Mouse (Mus musculus): Measurements from ENCODE around the gene Etfb. TPM values are rescaled to one million over a fixed set of nuclear protein-coding genes. Genes with fewer than 3 reads are reported as not detected.

Etfb gene
- polyA plus RNA-seq, 1 experiment from 2014 or later, result 314 TPM

DNA sequence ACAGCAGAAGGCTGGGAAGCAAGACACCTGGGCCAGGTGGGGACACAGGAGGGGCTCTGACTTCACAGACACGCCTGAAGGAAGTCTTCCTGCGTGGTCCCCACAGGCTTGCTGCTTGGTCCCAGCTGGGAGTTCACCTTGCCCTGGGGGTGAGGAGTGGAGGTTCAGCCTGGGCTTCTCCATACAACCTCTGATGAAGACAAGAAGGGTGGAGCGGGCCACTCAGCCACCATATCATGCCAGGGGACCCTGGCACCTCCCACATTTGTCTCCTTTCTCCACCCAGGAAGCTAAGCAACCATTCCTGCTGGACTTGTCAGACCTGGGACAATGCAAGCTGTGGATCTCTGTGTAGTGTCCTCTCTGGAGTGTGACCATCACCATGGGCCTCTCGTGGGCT is 19.0 kb downstream of the Etfb start, which contains the start of gene Vsig10l:
TSS of gene Vsig10l (plus strand) at position 301 of the 400 bp plus-strand sequence.
- Histone ChIP-seq H3K9me3 (replicated peaks; ENCODE audit: control insufficient read depth, low read length) (no peaks in the 10 kb centered on the region), H3K27me3 (ENCODE audit: control insufficient read depth, insufficient read depth, low read depth, low read length) (no peaks in the 10 kb centered on the region), H3K9ac (ENCODE audit: low read depth, low read length) (no peak within 1 kb of the TSS), H3K36me3 (ENCODE audit: control insufficient read depth, insufficient read depth) (no peaks in the 10 kb centered on the region), H3K4me3 (ENCODE audit: low read depth, low read length) (no peak within 1 kb of the TSS), H3K4me2 (ENCODE audit: low read depth, low read length) (no peak within 1 kb of the TSS), H3K4me1 (ENCODE audit: control insufficient read depth, low read depth, low read length) (peaks cover 19% of the 10 kb centered on the region), H3K27ac (ENCODE audit: low read length) (no peak within 1 kb of the TSS)
- WGBS (ENCODE audit: insufficient replicate concordance), result 65% methylated on average over 4 of the region's 4 CpGs
- ATAC-seq (ENCODE audit: low read depth), result no peak

DNA sequence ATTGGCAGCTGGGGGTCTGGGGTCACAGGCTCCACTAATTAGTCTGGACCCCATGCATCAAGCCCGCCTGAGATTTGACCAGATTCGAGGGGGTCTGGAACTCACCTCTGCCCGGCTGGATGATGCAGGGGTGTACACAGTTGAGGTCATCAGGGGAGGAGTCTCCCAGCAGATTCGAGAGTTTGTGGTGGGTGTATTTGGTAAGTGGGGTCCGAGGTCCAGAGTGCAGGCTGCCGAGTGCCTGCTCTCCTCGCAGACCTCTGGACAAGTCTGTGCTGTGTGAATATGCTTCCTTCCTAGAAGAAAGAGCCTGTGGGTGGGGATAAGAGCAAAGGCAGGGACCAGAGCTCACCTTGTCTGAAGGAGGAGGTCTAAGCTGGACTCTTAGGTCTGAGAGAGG is 20.1 kb downstream of the Etfb start:
- H3K9me3 ChIP-seq (replicated peaks; ENCODE audit: control insufficient read depth, low read length), result no peaks in the 10 kb centered on the region
- peaks cover 19% of the 10 kb centered on the region for H3K4me1 ChIP-seq (ENCODE audit: control insufficient read depth, low read depth, low read length)
- no peaks in the 10 kb centered on the region for H3K27me3 ChIP-seq (ENCODE audit: control insufficient read depth, insufficient read depth, low read depth, low read length)
- no peak overlapping the region for H3K9ac ChIP-seq (ENCODE audit: low read depth, low read length)
- 49% methylated on average over 7 of the region's 7 CpGs for WGBS (ENCODE audit: insufficient replicate concordance)
- H3K4me2 ChIP-seq (ENCODE audit: low read depth, low read length), result no peak overlapping the region
- no peaks in the 10 kb centered on the region for H3K36me3 ChIP-seq (ENCODE audit: control insufficient read depth, insufficient read depth)
- no peak overlapping the region for H3K27ac ChIP-seq (ENCODE audit: low read length)
- ATAC-seq (ENCODE audit: low read depth), result no peak
- H3K4me3 ChIP-seq (ENCODE audit: low read depth, low read length), result no peak overlapping the region

DNA sequence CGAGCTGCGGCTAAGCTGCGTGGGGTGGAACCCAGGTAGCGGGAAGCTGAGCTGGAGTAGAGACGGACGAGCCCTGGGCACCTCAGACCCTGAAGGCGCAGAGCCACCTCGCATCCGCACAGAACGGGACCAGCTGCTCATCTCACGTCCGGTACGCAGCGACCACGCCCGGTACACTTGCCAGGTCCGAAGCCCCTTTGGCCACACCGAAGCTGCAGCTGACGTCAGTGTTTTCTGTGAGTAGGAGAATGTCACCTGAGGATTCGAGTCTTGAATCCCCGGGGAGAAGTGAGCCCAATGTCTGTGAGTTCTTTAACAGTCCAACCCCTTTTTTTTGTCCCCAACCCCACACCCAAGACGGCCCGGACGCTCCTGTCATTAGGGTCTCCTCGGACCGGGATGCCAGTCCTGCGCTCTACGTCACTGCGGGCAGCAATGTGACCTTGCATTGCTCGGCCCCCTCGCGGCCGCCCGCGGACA is 21.0 kb downstream of the Etfb start:
- Histone ChIP-seq H3K4me3 (ENCODE audit: low read depth, low read length) (peak overlapping the region; percentile 52), H3K9me3 (replicated peaks; ENCODE audit: control insufficient read depth, low read length) (no peaks in the 10 kb centered on the region), H3K27me3 (ENCODE audit: control insufficient read depth, insufficient read depth, low read depth, low read length) (no peaks in the 10 kb centered on the region), H3K9ac (ENCODE audit: low read depth, low read length) (peak overlapping the region; percentile 58; the same call in 1 of the 2 replicates), H3K4me1 (ENCODE audit: control insufficient read depth, low read depth, low read length) (peaks cover 19% of the 10 kb centered on the region), H3K4me2 (ENCODE audit: low read depth, low read length) (peak overlapping the region; percentile 81), H3K36me3 (ENCODE audit: control insufficient read depth, insufficient read depth) (no peaks in the 10 kb centered on the region), H3K27ac (ENCODE audit: low read length) (no peak overlapping the region)
- 9% methylated on average over 35 of the region's 35 CpGs for WGBS (ENCODE audit: insufficient replicate concordance)
- ATAC-seq (ENCODE audit: low read depth), result no peak

DNA sequence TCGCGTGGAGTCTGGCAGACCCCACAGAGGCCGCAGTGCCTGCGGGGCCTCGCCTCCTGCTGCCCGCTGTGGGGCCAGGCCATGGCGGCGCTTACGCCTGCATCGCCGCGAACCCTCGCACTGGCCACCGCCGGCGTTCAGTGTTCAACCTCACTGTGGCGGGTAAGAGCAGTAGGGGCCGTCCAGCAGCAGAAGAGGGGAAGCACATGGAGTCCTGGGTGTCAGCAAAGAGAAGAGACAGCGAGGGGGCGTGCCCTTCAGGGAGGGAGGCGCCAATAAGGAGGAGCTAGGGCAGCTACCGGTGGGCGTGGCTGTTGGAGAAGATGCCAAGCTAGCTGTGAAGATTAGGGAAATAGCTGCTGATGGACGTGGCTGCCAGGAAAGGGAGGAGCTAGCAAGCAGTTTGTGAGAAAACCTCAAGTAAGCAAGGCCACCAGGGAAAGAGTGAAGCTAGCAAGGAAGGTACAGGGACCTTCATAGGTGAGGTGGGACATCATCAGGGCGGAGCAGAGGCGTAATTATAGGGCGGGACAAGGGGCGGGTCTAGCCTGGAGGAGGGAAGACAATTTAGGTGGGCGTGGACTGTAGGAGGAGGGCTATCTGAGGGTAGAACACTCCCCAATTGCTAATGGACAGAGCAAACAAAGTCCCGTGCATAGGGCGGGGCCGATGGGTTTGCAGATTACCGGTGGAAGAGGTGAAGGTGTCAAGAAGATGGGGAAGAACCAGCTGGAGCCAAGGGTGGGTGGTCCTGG is 21.6 kb downstream of the Etfb start:
- no peaks in the 10 kb centered on the region for H3K36me3 ChIP-seq (ENCODE audit: control insufficient read depth, insufficient read depth)
- peak; percentile 89 for ATAC-seq (ENCODE audit: low read depth)
- no peaks in the 10 kb centered on the region for H3K9me3 ChIP-seq (replicated peaks; ENCODE audit: control insufficient read depth, low read length)
- H3K9ac ChIP-seq (ENCODE audit: low read depth, low read length), result peak overlapping the region; percentile 58; the same call in 1 of the 2 replicates
- peak overlapping the region; percentile 52 for H3K4me3 ChIP-seq (ENCODE audit: low read depth, low read length)
- H3K4me1 ChIP-seq (ENCODE audit: control insufficient read depth, low read depth, low read length), result peaks cover 19% of the 10 kb centered on the region
- H3K27me3 ChIP-seq (ENCODE audit: control insufficient read depth, insufficient read depth, low read depth, low read length), result no peaks in the 10 kb centered on the region
- WGBS (ENCODE audit: insufficient replicate concordance), result 0% methylated on average over 33 of the region's 33 CpGs
- H3K27ac ChIP-seq (ENCODE audit: low read length), result 0 out of 2 replicates have a peak overlapping the region, but pooled peaks have one; percentile 12
- H3K4me2 ChIP-seq (ENCODE audit: low read depth, low read length), result peak overlapping the region; percentile 81

DNA sequence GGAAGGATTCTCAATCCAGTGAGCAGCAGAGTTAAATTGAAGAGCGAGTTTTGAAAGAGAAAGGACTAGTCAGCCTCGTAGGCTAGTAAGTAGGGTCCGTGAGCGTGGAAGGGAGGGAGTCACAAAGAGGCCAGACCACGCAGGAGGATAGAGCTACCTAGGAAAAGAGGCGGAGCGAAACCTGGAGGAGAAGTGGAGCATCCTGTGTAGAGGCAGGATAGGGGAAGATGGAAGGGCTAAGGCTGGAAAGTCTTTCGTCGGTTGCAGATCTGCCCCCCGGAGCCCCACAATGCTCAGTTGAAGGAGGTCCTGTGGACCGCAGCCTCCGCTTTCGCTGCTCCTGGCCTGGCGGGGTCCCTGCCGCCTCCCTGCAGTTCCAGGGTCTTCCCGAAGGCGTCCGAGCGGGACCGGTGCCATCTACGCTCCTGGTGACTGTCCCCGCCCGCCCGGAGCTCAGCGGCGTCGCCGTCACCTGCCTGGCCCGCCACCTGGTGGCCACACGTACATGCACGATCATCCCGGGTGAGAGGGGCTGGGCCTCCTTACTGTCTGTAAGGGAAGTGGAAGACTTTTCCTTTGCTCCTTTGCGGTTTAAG is 22.3 kb downstream of the Etfb start:
- H3K9me3 ChIP-seq (replicated peaks; ENCODE audit: control insufficient read depth, low read length), result no peaks in the 10 kb centered on the region
- no peaks in the 10 kb centered on the region for H3K36me3 ChIP-seq (ENCODE audit: control insufficient read depth, insufficient read depth)
- no peaks in the 10 kb centered on the region for H3K27me3 ChIP-seq (ENCODE audit: control insufficient read depth, insufficient read depth, low read depth, low read length)
- peak overlapping the region; percentile 45 for H3K9ac ChIP-seq (ENCODE audit: low read depth, low read length)
- H3K27ac ChIP-seq (ENCODE audit: low read length), result no peak overlapping the region
- peaks cover 19% of the 10 kb centered on the region for H3K4me1 ChIP-seq (ENCODE audit: control insufficient read depth, low read depth, low read length)
- H3K4me3 ChIP-seq (ENCODE audit: low read depth, low read length), result peak overlapping the region; percentile 52
- WGBS (ENCODE audit: insufficient replicate concordance), result under 1% methylated on average over 33 of the region's 33 CpGs
- peak overlapping the region; percentile 81 for H3K4me2 ChIP-seq (ENCODE audit: low read depth, low read length)
- peak; percentile 53 for ATAC-seq (ENCODE audit: low read depth)

DNA sequence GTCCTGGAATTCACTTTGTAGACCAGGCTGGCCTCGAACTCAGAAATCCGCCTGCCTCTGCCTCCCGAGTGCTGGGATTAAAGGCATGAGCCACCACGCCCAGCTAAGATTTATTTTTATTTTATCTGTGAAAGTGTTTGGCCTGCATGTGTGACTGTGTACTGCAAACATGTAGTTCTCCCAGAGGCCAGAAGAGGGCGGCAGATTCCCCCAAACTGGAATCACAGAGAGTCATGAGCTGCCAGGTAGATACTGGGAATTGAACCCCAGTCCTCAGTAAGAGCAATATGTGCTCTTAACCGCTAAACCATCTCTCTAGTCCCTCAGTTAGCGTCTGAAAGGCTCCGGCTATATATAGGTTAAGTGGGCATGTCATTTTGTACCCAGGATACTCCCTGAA is 26.5 kb downstream of the Etfb start:
- no peak for ATAC-seq (ENCODE audit: low read depth)
- no peak overlapping the region for H3K9ac ChIP-seq (ENCODE audit: low read depth, low read length)
- H3K27me3 ChIP-seq (ENCODE audit: control insufficient read depth, insufficient read depth, low read depth, low read length), result peaks cover under 1% of the 10 kb centered on the region
- no peaks in the 10 kb centered on the region for H3K36me3 ChIP-seq (ENCODE audit: control insufficient read depth, insufficient read depth)
- peaks cover 9% of the 10 kb centered on the region for H3K4me1 ChIP-seq (ENCODE audit: control insufficient read depth, low read depth, low read length)
- whole genome bisulfite sequencing (ENCODE audit: insufficient replicate concordance), result 35% methylated on average over 8 of the region's 8 CpGs
- H3K4me2 ChIP-seq (ENCODE audit: low read depth, low read length), result no peak overlapping the region
- H3K9me3 ChIP-seq (replicated peaks; ENCODE audit: control insufficient read depth, low read length), result no peaks in the 10 kb centered on the region
- no peak overlapping the region for H3K4me3 ChIP-seq (ENCODE audit: low read depth, low read length)
- no peak overlapping the region for H3K27ac ChIP-seq (ENCODE audit: low read length)

- Histone ChIP-seq H3K9ac (ENCODE audit: low read depth, low read length) (no peak overlapping the region), H3K9me3 (replicated peaks; ENCODE audit: control insufficient read depth, low read length) (no peaks in the 10 kb centered on the region), H3K36me3 (ENCODE audit: control insufficient read depth, insufficient read depth) (no peaks in the 10 kb centered on the region), H3K4me2 (ENCODE audit: low read depth, low read length) (no peak overlapping the region), H3K4me1 (ENCODE audit: control insufficient read depth, low read depth, low read length) (no peaks in the 10 kb centered on the region), H3K27ac (ENCODE audit: low read length) (no peak overlapping the region), H3K4me3 (ENCODE audit: low read depth, low read length) (no peak overlapping the region), H3K27me3 (ENCODE audit: control insufficient read depth, insufficient read depth, low read depth, low read length) (peaks cover 27% of the 10 kb centered on the region)
- 7% methylated on average over 23 of the region's 23 CpGs for WGBS (ENCODE audit: insufficient replicate concordance)
- ATAC-seq (ENCODE audit: low read depth), result no peak
Observed at GRCm38 (mm10) chr7:43475706-43476105, 31.8 kb downstream of the Etfb start.

DNA sequence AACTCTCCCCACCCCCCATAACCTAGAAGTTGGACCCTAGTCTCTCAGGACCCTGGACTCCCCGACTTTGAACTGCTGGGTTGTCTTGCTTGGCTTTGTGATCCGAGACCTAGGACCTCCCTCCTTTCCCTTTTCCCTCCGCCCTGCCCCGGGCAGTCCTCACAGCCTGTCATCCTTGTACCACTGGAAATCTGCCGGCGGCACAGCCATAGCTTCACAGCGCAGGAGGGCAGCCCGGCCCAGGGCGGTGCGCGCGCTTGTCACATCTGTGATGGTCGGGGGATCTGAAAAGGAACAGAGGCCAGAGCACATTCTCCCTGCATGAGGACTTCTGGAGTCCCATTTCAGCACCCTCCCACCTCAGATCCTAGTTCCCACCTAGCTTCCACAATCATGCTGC is 32.5 kb downstream of the Etfb start:
- no peak overlapping the region for H3K27ac ChIP-seq (ENCODE audit: low read length)
- no peak overlapping the region for H3K4me3 ChIP-seq (ENCODE audit: low read depth, low read length)
- H3K4me1 ChIP-seq (ENCODE audit: control insufficient read depth, low read depth, low read length), result no peaks in the 10 kb centered on the region
- H3K36me3 ChIP-seq (ENCODE audit: control insufficient read depth, insufficient read depth), result no peaks in the 10 kb centered on the region
- peaks cover 27% of the 10 kb centered on the region for H3K27me3 ChIP-seq (ENCODE audit: control insufficient read depth, insufficient read depth, low read depth, low read length)
- WGBS (ENCODE audit: insufficient replicate concordance), result 8% methylated on average over 13 of the region's 13 CpGs
- ATAC-seq (ENCODE audit: low read depth), result no peak
- H3K9me3 ChIP-seq (replicated peaks; ENCODE audit: control insufficient read depth, low read length), result no peaks in the 10 kb centered on the region
- no peak overlapping the region for H3K9ac ChIP-seq (ENCODE audit: low read depth, low read length)
- no peak overlapping the region for H3K4me2 ChIP-seq (ENCODE audit: low read depth, low read length)

DNA sequence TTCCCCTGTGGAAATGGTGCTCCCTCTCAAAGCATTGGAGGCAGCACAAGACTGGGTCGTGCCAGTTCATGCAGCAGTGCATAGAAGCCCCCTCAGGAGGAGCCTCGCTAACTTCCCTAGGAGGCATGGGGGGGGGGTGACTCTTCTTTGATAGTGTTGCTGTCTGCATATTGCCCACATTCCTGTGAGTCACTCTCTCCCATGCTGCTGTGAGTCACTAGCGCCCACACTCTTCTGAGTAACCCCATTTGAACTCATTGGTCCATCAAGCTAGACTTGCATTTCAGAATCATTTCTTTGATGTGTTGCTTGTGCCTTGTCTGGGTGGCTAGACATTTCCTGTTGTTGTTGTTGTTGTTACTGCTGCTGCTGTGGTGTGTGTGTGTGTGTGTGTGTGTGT is 37.3 kb downstream of the Etfb start:
- no peak overlapping the region for H3K9ac ChIP-seq (ENCODE audit: low read depth, low read length)
- H3K36me3 ChIP-seq (ENCODE audit: control insufficient read depth, insufficient read depth), result no peaks in the 10 kb centered on the region
- 37% methylated on average over 3 of the region's 3 CpGs for WGBS (ENCODE audit: insufficient replicate concordance)
- H3K9me3 ChIP-seq (replicated peaks; ENCODE audit: control insufficient read depth, low read length), result no peaks in the 10 kb centered on the region
- H3K4me3 ChIP-seq (ENCODE audit: low read depth, low read length), result no peak overlapping the region
- H3K27ac ChIP-seq (ENCODE audit: low read length), result no peak overlapping the region
- H3K4me1 ChIP-seq (ENCODE audit: control insufficient read depth, low read depth, low read length), result no peaks in the 10 kb centered on the region
- peaks cover 19% of the 10 kb centered on the region for H3K27me3 ChIP-seq (ENCODE audit: control insufficient read depth, insufficient read depth, low read depth, low read length)
- no peak overlapping the region for H3K4me2 ChIP-seq (ENCODE audit: low read depth, low read length)
- ATAC-seq (ENCODE audit: low read depth), result no peak

Data from liver, embryonic 16.5 days (tissue).